Mouse (Mus musculus) forebrain, embryonic 11.5 days (tissue): ENCODE measurements at regions not wholly inside any gene's neighbourhood (a gene's known extent, or its start where the extent isn't known, plus 50 kb on each side); places are given as distances from the start of the nearest gene placed in this dataset.

Experiments used
- ATAC-seq: fragments of 200-750 bp; cut with Nextera tagmentation; replicated peaks from 2 replicates; pipeline ENCODE4 v1.8.0; 2017; ENCODE audit warnings: moderate TSS enrichment; ENCODE audit not compliant: low FRiP score
- DNase-seq: peaks from one replicate; pipeline ENCODE4 v3.0.0-alpha.2; 2017; ENCODE audit warnings: low spot score
- H3K27ac ChIP-seq: fragments of 300-500 bp; sonication (generic); 2 replicates; pipeline ENCODE4 v1.5.1; 2014; ENCODE audit warnings: low read depth, low read length
- H3K27me3 ChIP-seq: fragments of 300-500 bp; sonication (generic); 2 replicates; pipeline ENCODE4 v1.6.1; 2014; ENCODE audit warnings: mild to moderate bottlenecking, low read length, mixed read lengths; ENCODE audit not compliant: control insufficient read depth, insufficient read depth
- H3K36me3 ChIP-seq: fragments of 300-500 bp; sonication (generic); 2 replicates; pipeline ENCODE4 v1.6.1; 2014; ENCODE audit warnings: mild to moderate bottlenecking, low read length, moderate library complexity, mixed read lengths; ENCODE audit not compliant: control insufficient read depth, insufficient read depth
- H3K4me1 ChIP-seq: fragments of 300-500 bp; sonication (generic); replicated peaks from 2 replicates; pipeline ENCODE4 v1.6.1; 2014; ENCODE audit warnings: low read length, mixed read lengths; ENCODE audit not compliant: control insufficient read depth, insufficient read depth
- H3K4me2 ChIP-seq: fragments of 300-500 bp; sonication (generic); 2 replicates; pipeline ENCODE4 v1.6.1; 2014; ENCODE audit warnings: low read depth, mild to moderate bottlenecking, low read length, moderate library complexity, mixed read lengths; ENCODE audit not compliant: severe bottlenecking
- H3K4me3 ChIP-seq: fragments of 300-500 bp; sonication (generic); 2 replicates; pipeline ENCODE4 v1.5.1; 2014; ENCODE audit warnings: low read depth, low read length
- H3K9ac ChIP-seq: fragments of 300-500 bp; sonication (generic); 2 replicates; pipeline ENCODE4 v1.6.1; 2014; ENCODE audit warnings: low read length
- H3K9me3 ChIP-seq: fragments of 300-500 bp; sonication (generic); 2 replicates; pipeline ENCODE4 v1.6.1; 2016; ENCODE audit warnings: low read length, mixed read lengths; ENCODE audit not compliant: control insufficient read depth
- WGBS: fragments of 180-500 bp; shearing (Covaris S2); extraction: QIAGEN DNeasy Blood & Tissue Kit; methylation state at CpG from one replicate; pipeline ENCODE4 v1.1.7; 2014; 5-methylcytosine and 5-hydroxymethylcytosine counted together

DNA sequence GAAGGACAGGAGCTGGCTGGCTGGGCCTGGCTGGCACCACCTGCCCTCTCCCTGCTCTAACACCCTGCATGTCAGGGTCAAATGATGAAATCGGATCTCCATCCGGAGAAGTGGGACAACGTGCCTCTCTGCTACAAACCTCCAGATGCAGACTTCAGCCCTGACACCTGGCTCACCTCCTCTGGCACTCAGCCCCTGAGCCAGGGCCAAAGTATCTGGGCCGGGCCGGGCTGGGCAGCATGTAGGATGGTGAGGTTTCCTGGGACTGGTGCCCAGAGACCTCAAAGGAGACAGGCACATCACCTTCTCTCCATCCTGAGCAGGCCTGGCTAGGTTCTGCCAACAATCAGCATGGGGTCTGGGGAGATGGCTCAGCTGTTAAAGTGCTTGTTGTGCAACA lies 113.5 kb downstream of the Tfcp2l1 start:
- Histone ChIP-seq H3K27ac (no peak overlapping the region), H3K4me2 (no peak overlapping the region), H3K9me3 (no peaks in the 10 kb centered on the region), H3K4me1 (no peaks in the 10 kb centered on the region), H3K27me3 (no peaks in the 10 kb centered on the region), H3K4me3 (no peak overlapping the region), H3K9ac (no peak overlapping the region), H3K36me3 (no peaks in the 10 kb centered on the region)
- 94% methylated on average over 5 of the region's 5 CpGs for WGBS
- no peak for ATAC-seq
- no peak for DNase-seq

DNA sequence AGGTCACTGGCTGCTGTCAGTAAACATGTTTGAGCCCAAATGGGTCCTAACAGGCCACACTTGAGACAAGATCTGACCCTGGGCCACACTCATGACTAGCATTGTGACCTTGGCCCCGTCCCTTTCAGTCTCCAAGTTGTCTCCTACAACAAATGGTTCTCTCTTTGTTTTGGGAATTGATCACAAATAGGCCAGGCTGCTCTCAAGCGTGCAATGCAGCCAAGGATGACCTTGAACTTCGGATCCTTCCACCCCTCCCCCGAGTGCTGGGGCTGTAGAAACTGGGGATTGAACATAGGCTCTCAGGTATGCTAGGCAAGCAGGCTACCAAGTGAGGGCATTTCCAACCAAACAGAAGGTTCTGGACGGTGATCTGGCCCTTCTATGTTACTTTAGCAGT lies 120.5 kb downstream of the Tfcp2l1 start:
- DNase-seq: no peak
- no peaks in the 10 kb centered on the region for H3K9me3 ChIP-seq
- whole genome bisulfite sequencing: 72% methylated on average over 5 of the region's 5 CpGs
- no peak overlapping the region for H3K4me2 ChIP-seq
- H3K4me3 ChIP-seq: no peak overlapping the region
- H3K4me1 ChIP-seq: no peaks in the 10 kb centered on the region
- no peak for ATAC-seq
- no peaks in the 10 kb centered on the region for H3K27me3 ChIP-seq
- no peaks in the 10 kb centered on the region for H3K36me3 ChIP-seq
- no peak overlapping the region for H3K27ac ChIP-seq
- H3K9ac ChIP-seq: no peak overlapping the region

DNA sequence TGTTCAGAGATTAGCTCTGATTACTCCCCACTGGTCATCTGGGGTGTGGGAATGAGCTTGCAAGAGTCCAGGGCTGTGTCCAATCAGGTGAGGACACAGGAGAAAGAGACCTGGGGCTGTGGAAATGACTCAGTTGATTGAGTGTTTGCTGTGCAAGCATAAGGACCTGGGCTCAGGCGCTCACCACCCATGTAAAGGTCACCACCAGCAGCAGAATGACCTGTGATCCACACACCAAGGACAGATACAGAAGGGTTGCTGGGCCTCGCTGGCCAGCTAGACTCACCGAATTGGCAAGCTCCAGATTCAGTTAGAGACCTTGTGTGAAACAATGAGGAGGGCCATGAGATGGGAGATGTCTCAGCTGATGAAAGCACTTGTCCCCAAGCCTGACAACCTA lies 125.1 kb downstream of the Tfcp2l1 start:
- Histone ChIP-seq H3K27ac (no peak overlapping the region), H3K27me3 (no peaks in the 10 kb centered on the region), H3K4me1 (no peaks in the 10 kb centered on the region), H3K4me3 (no peak overlapping the region), H3K9me3 (no peaks in the 10 kb centered on the region), H3K4me2 (no peak overlapping the region), H3K36me3 (no peaks in the 10 kb centered on the region), H3K9ac (no peak overlapping the region)
- DNase-seq (no peak), ATAC-seq (no peak)
- WGBS: 86% methylated on average over 3 of the region's 3 CpGs

DNA sequence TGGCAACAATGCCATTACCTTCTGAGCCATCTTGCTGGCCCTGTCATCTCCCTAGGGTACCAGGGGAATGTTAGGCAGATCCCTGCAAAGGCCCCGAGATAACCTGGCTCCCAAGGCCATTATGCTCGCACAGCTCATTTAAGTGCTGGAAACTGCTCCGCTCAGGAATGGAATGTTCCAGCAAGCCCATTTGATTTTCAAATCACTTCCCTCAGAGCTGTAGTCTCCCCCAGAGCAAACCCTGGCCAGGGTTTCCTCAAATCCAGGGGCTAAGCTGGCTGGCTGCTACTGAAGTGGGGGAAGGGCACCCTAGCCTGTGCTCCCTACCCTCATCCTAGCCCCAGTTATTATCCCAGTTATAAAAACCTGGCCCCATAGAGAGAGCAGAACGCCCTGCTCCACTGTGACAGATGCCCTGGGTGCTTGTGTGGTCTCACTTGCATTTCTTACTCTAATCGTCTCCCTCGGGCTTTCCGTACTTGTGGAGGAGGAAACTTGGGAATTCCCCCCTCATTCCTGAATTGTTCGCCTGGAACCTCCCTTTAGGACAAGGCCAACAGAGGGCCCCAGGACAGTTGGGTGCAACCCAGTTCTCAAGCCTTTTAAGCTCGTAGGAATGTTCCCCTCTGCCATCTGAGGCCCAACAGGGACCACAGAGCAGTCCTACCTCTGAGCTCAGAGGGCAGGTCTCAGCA lies 128.6 kb downstream of the Tfcp2l1 start:
- H3K27me3 ChIP-seq: no peaks in the 10 kb centered on the region
- H3K36me3 ChIP-seq: no peaks in the 10 kb centered on the region
- ATAC-seq (no peak), DNase-seq (no peak)
- H3K4me2 ChIP-seq: no peak overlapping the region
- no peaks in the 10 kb centered on the region for H3K9me3 ChIP-seq
- no peak overlapping the region for H3K27ac ChIP-seq
- H3K4me3 ChIP-seq: no peak overlapping the region
- H3K4me1 ChIP-seq: no peaks in the 10 kb centered on the region
- WGBS: 62% methylated on average over 9 of the region's 9 CpGs
- no peak overlapping the region for H3K9ac ChIP-seq

DNA sequence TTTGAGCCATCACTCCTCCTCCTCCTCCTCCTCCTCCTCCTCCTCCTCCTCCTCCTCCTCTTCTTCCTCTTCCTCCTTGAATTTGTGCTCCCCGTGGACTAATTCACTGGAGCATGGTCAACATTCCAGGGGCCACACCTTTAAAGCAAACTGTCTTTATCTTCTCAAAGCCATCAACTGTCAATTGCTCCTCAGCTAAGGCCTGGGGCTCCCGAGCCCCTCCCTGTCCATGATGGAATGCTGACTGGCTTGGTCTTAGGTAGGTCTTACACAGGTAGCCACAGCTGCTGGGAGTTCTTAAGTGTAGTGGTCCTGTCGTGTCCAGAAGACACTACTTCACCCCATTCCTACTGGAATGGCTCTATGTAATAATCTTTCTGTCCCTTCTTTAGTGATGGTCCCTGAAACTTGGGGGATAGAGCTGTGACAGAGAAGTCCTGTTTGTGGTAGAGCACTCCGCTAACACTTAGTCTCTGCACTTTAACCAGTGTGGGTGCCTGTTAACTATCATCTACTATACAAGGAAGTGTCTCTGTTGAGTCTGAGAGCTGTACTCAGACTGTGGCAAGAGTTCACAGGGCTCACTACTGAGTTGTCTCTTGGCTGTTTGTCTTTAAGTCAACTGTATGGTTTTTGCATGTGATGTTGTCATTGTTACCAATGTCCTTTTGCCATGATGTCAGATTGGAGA lies 129.7 kb downstream of the Tfcp2l1 start:
- no peak for DNase-seq
- H3K9ac ChIP-seq: no peak overlapping the region
- no peak overlapping the region for H3K4me2 ChIP-seq
- no peaks in the 10 kb centered on the region for H3K4me1 ChIP-seq
- no peaks in the 10 kb centered on the region for H3K27me3 ChIP-seq
- H3K4me3 ChIP-seq: no peak overlapping the region
- no peak overlapping the region for H3K27ac ChIP-seq
- no peaks in the 10 kb centered on the region for H3K36me3 ChIP-seq
- no peaks in the 10 kb centered on the region for H3K9me3 ChIP-seq
- no peak for ATAC-seq
- 74% methylated on average over 3 of the region's 4 CpGs for WGBS

DNA sequence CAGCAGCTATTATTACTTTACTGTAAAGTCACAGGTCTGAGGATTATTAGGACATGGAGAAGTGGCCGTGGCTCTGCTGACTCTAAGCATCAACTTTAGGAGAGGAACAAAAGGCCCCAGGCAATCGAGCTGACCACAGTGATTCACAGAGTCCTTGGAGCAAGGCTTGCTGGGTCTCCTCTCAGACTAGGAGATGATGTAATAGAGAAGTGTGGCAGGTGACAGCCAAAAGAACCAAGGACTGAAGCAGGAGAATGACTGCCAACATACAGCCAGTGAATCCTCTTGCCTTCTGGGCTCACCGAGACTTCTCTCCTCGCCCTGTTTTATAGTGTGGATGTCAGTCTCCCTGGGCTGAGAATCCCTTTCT lies 130.3 kb downstream of the Tfcp2l1 start:
- Histone ChIP-seq H3K9me3 (no peaks in the 10 kb centered on the region), H3K27me3 (no peaks in the 10 kb centered on the region), H3K9ac (no peak overlapping the region), H3K27ac (no peak overlapping the region), H3K4me1 (no peaks in the 10 kb centered on the region), H3K4me3 (no peak overlapping the region), H3K4me2 (no peak overlapping the region), H3K36me3 (no peaks in the 10 kb centered on the region)
- ATAC-seq (no peak), DNase-seq (no peak)
- WGBS: 75% methylated on average over 4 of the region's 4 CpGs

DNA sequence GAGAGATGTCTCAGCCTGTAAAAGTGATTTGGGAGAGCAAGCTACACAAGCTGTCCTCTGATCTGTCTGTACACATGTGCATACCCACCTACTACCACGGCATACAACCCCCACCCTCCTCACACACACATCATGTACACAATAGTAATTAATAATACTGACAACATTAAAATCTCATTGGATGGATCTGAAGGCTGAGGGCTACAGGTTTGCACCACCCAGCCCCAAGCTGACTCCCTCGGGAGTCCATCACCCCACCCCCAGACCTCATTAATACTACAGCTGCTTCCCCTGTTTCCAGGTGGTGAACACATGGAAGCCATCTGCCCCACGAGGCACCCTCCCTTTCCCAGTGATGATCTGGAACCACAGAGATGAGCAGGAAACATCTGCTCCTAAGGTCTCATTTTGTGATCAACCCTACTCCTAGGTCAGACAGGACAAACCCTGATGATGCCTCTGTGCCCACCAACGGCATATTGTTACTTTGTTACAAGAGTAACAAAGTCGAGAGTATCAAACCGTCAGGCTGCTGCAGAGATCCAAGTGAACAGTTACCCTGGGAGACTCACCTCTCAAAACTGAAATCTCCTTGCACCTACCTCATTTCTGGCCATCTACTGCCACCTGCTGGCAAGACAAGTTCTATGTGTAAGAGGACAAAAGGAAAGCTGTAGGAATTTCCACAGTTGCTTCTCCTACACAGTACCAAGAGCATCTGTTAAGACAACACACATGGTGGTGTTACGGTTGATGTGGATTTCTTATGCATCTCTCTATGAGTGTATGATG lies 131.6 kb downstream of the Tfcp2l1 start:
- WGBS: 44% methylated on average over 7 of the region's 7 CpGs
- no peaks in the 10 kb centered on the region for H3K4me1 ChIP-seq
- no peak overlapping the region for H3K9ac ChIP-seq
- DNase-seq: peak; percentile 84
- H3K4me2 ChIP-seq: no peak overlapping the region
- no peak overlapping the region for H3K4me3 ChIP-seq
- no peaks in the 10 kb centered on the region for H3K27me3 ChIP-seq
- peak; percentile 73 for ATAC-seq
- no peak overlapping the region for H3K27ac ChIP-seq
- H3K9me3 ChIP-seq: no peaks in the 10 kb centered on the region
- H3K36me3 ChIP-seq: no peaks in the 10 kb centered on the region

DNA sequence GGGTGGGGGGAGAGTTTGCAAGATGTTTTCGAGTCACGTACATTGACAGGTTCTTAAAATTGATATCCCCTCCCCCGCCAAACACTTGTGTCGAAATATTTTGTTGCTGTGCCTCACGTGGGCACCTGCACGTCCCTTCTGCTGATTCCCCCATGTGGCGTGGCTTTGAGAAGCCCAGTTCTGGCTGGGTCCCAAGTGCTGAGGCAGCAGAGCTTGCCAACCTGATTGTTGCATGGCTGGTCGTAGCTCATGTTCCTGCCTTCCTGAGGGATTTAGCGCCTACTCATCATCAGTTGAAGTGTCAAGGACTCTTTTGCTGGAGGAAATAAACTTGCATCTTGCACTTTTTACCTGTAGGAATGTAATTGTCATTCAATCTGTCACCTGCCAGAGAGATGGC lies 137.8 kb downstream of the Tfcp2l1 start:
- peaks cover 4% of the 10 kb centered on the region; the same call in 1 of the 2 replicates for H3K4me1 ChIP-seq
- 87% methylated on average over 9 of the region's 9 CpGs for WGBS
- DNase-seq: no peak

More for the DNA sequence above, 137.8 kb downstream of the Tfcp2l1 start:
- Histone ChIP-seq H3K36me3 (no peaks in the 10 kb centered on the region), H3K4me3 (no peak overlapping the region), H3K4me2 (no peak overlapping the region), H3K27me3 (no peaks in the 10 kb centered on the region), H3K27ac (no peak overlapping the region), H3K9me3 (no peaks in the 10 kb centered on the region), H3K9ac (no peak overlapping the region)
- ATAC-seq: no peak
